In the genomic region with DNA sequence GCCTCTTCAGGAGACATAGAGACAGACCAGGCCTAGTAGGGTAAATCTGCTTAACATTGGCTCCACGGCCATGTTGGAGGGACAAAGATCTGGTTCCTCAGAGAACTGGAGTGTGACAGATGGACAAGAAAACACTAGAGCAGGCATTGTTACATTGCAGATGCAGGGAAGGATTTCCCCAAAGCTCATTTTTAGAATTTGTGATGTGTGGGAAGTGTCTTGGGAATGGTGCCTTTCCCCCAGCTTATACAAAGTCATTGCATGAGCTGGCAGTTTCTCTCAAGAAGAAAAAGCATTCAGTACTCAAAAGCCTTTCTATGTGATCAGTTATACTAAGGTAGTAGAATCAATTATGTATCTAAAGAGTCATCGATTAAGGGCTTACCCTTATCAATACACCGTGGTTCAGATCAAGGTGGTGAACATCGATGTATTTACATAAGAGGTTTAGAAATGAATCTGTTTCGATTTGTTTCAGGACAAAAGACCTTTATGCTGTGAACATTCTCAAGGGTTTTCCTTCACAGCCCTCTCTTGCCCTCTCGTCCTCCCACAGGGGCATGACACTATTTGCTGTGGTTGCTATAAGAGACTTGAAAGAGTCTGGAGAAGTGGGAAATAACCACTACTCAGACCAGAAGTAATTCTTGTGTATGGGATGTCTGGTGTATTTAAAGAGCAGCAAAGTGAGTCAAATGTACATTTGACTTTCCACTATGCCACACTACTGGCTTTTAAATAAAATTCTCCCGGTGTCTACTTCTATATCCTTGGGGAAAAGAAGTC, we compare ENCODE assay signal across 19 mouse cellular contexts.
A peak's percentile ranks its signal among the peaks of the same experiment; 100 is the strongest.
DNase-seq lines count a peak whose midpoint lies in the region; ATAC-seq and TF ChIP-seq lines count a peak whose summit lies in the region.
"Had no signal": no experiment of that assay in that cellular context is flagged by ENCODE, and none has a peak within 500 bp of the region (broad histone marks: within the 10 kb centered on the region; RNA-seq: fewer than 3 reads in every experiment).

No protein-coding gene starts in this region.

- H3K4me3 ChIP-seq in lung, embryonic 15.5 days = no peak overlapping the region
- H3K4me3 ChIP-seq in CH12.LX (replicated peaks in 1 of 3; ENCODE audit: low read depth in 2 of 3, low read length in 2 of 3, poor library complexity in 1 of 3) = no peak overlapping the region
- H3K4me3 ChIP-seq: forebrain, embryonic 12.5 days; heart, embryonic 12.5 days; hindbrain, embryonic 13.5 days; midbrain, embryonic 13.5 days had no signal

- H3K4me2 ChIP-seq in lung, embryonic 15.5 days = no peak overlapping the region
- H3K4me2 ChIP-seq in CH12.LX (ENCODE audit: insufficient read depth, low read depth, poor library complexity, severe bottlenecking) = peak overlapping the region; percentile 55; the same call in 1 of the 2 replicates
- H3K4me2 ChIP-seq: forebrain, embryonic 12.5 days; heart, embryonic 12.5 days; hindbrain, embryonic 13.5 days; midbrain, embryonic 13.5 days had no signal

- no peaks in the 10 kb centered on the region for H3K27me3 ChIP-seq in lung, embryonic 15.5 days
- no peaks in the 10 kb centered on the region for H3K27me3 ChIP-seq in CH12.LX (replicated peaks)
- H3K27me3 ChIP-seq: forebrain, embryonic 12.5 days; heart, embryonic 12.5 days; hindbrain, embryonic 13.5 days; midbrain, embryonic 13.5 days had no signal

- peak; percentile 52; the same call in 1 of the 2 replicates for ATAC-seq in lung, embryonic 15.5 days (ENCODE audit: borderline replicate concordance, extremely low read depth, low FRiP score, low TSS enrichment)
- ATAC-seq: liver, postnatal 0 days; midbrain, embryonic 13.5 days had no signal

- peaks cover 15% of the 10 kb centered on the region for H3K4me1 ChIP-seq in lung, embryonic 15.5 days
- peaks cover 0 to 20% of the 10 kb centered on the region in 2 experiments; a peak in 2 of 4 replicates for H3K4me1 ChIP-seq in CH12.LX (ENCODE audit: control insufficient read depth in 1 of 2, insufficient read depth in 2 of 2)
- H3K4me1 ChIP-seq: heart, embryonic 12.5 days had no signal

- in situ Hi-C loops in CH12.LX (cut with MboI; ENCODE audit: low pct_ligation_motif_present, low pct_unique_long_range_greater_than_20kb, low sequenced_read_pairs) = loop anchor here (25.0 kb wide), 2 partner anchors 318 to 357 kb away; no protein-coding TSS in a partner anchor

- no peak overlapping the region for H3K9ac ChIP-seq in lung, embryonic 15.5 days
- no peak overlapping the region for H3K9ac ChIP-seq in CH12.LX (ENCODE audit: insufficient read depth, low read depth)
- H3K9ac ChIP-seq: forebrain, embryonic 12.5 days; heart, embryonic 12.5 days; hindbrain, embryonic 13.5 days; liver, postnatal 0 days; midbrain, embryonic 13.5 days had no signal

- 66% methylated on average over 7 of the region's 7 CpGs for WGBS in lung, embryonic 15.5 days

- TF ChIP-seq EP300 in CH12.LX (IDR thresholded peaks at IDR 0.05; ENCODE audit: low read length) = no peak; the same call in 1 of the 2 replicates

- DNase-seq in lung, adult 18-20 months = no peak
- peak; percentile 62 for DNase-seq in CD4-positive, CD25-positive, alpha-beta regulatory T cell, adult 2 months (ENCODE audit: low read depth, low spot score)
- peak; percentile 9 for DNase-seq in CH12.LX (ENCODE audit: extremely low read depth)
- DNase-seq in left cerebral cortex, adult 9 months (ENCODE audit: low spot score in 2 of 2) = peak; percentile 37 to 61
- no peak for DNase-seq in spleen, adult 18-20 months
- no peak for DNase-seq in cerebellum, adult 8-10 months
- DNase-seq: adrenal gland, adult 2 months; cerebellum, adult 9-11 months; heart, postnatal 14 days; kidney, postnatal 4 days; layer of hippocampus, adult 9-11 months; liver; liver, postnatal 0 days; thymus, postnatal 25 days had no signal

- peak overlapping the region; percentile 9; the same call in 1 of the 2 replicates for H3K27ac ChIP-seq in lung, embryonic 15.5 days
- no peak overlapping the region for H3K27ac ChIP-seq in CH12.LX (ENCODE audit: insufficient read depth, low read depth)
- H3K27ac ChIP-seq: forebrain, embryonic 12.5 days; hindbrain, embryonic 13.5 days; midbrain, embryonic 13.5 days had no signal

- no peak for TF ChIP-seq POLR2A in CH12.LX (IDR thresholded peaks at IDR 0.05; ENCODE audit: low read depth, low read length)

- TF ChIP-seq RAD21 in CH12.LX (IDR thresholded peaks at IDR 0.05; ENCODE audit: low read depth, low read length) = no peak

- TF ChIP-seq CTCF in CH12.LX (conservative IDR thresholded peaks at IDR 0.05 in 1 of 2, IDR thresholded peaks at IDR 0.05 in 1 of 2; ENCODE audit: low read depth in 2 of 2, low read length in 2 of 2) = no peak

- no peaks in the 10 kb centered on the region for H3K79me2 ChIP-seq in CH12.LX (replicated peaks; ENCODE audit: control insufficient read depth, extremely low read depth, insufficient read depth, poor library complexity, severe bottlenecking)

- H3K36me3 ChIP-seq in lung, embryonic 15.5 days = no peaks in the 10 kb centered on the region
- H3K36me3 ChIP-seq in CH12.LX (replicated peaks in 1 of 2; ENCODE audit: control insufficient read depth in 1 of 2, insufficient read depth in 1 of 2, low read length in 1 of 2) = peaks cover 0 to 6% of the 10 kb centered on the region in 2 experiments
- H3K36me3 ChIP-seq: forebrain, embryonic 12.5 days; heart, embryonic 12.5 days; hindbrain, embryonic 13.5 days; midbrain, embryonic 13.5 days had no signal

- dilution Hi-C loops in CH12.LX (cut with MboI; ENCODE audit: extremely low pct_ligation_motif_present, extremely low pct_unique_long_range_greater_than_20kb, low sequenced_read_pairs) = no loop called here

- no peaks in the 10 kb centered on the region for H3K9me3 ChIP-seq in lung, embryonic 15.5 days
- H3K9me3 ChIP-seq in CH12.LX (replicated peaks; ENCODE audit: low read length) = no peaks in the 10 kb centered on the region
- H3K9me3 ChIP-seq: forebrain, embryonic 12.5 days; heart, embryonic 12.5 days; hindbrain, embryonic 13.5 days; midbrain, embryonic 13.5 days had no signal

TF ChIP-seq in CH12.LX, 34 proteins besides CTCF, POLR2A, EP300 and RAD21:
- TF ChIP-seq IRF4 (IDR thresholded peaks at IDR 0.05; ENCODE audit: low read depth, low read length) (peak; percentile 18; the same call in 1 of the 2 replicates), MAX (IDR thresholded peaks at IDR 0.05; ENCODE audit: low read length) (no peak)

Comparison
In these comparisons a context has a peak if more than half of its experiments do, and no peak if none do; other contexts are left out.
1. DNase-seq: peak in CD4-positive, CD25-positive, alpha-beta regulatory T cell, adult 2 months (single experiment), CH12.LX (single experiment) and left cerebral cortex, adult 9 months (2 of 2); none in lung, adult 18-20 months (0 of 2), spleen, adult 18-20 months (0 of 2) and cerebellum, adult 8-10 months (single experiment).